In the genomic region with DNA sequence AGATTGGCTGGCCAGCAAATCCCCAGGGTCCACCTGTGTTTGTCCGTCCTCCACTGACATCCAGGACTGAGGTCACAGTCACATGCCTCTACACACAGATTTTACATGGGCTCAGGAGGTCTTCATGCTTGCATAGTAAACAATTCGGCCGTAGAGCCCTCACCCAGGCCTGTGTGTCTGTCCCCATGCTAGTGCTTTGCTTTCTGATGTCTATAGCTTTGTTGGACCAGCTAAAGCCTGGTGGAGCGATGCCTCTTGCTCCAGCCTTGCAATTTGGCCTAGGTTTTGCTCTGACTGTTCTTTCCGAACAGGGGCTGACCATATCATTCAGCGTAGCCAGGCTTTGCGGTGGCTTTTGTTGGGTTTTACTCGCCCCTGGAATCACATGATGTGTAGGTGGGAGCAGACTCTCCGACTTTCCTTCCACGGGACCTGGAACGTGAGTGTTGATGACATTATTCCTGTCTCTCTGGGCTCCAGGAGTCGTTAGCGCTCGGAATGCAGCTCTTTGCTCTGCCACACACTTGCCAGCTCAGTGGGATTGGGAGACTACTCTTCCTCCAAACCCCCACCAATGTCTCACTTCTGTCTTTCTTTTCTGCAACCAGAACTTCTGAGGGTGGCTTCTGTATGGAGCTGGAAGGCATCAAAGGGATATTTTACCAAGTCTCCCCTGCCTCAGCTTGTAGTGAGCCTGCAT, we compare ENCODE assay signal across 21 mouse cellular contexts.
A peak's percentile ranks its signal among the peaks of the same experiment; 100 is the strongest.
DNase-seq lines count a peak whose midpoint lies in the region; ATAC-seq and TF ChIP-seq lines count a peak whose summit lies in the region.
"Had no signal": no experiment of that assay in that cellular context is flagged by ENCODE, and none has a peak within 500 bp of the region (broad histone marks: within the 10 kb centered on the region; RNA-seq: fewer than 3 reads in every experiment).

No protein-coding gene starts in this region.

- H3K27me3 ChIP-seq in intestine, embryonic 15.5 days (replicated peaks): no peaks in the 10 kb centered on the region
- H3K27me3 ChIP-seq: embryonic facial prominence, embryonic 15.5 days; hindbrain, embryonic 15.5 days; liver, embryonic 13.5 days; midbrain, embryonic 12.5 days had no signal

- peak overlapping the region; percentile 67 for H3K27ac ChIP-seq in left cerebral cortex, adult 2 months
- H3K27ac ChIP-seq in intestine, embryonic 15.5 days: no peak overlapping the region
- H3K27ac ChIP-seq: embryonic facial prominence, embryonic 15.5 days; hindbrain, embryonic 15.5 days; liver, embryonic 13.5 days; midbrain, embryonic 12.5 days had no signal

- no peaks in the 10 kb centered on the region for H3K36me3 ChIP-seq in intestine, embryonic 15.5 days
- H3K36me3 ChIP-seq: embryonic facial prominence, embryonic 15.5 days; hindbrain, embryonic 15.5 days; liver, embryonic 13.5 days; midbrain, embryonic 12.5 days had no signal

- TF ChIP-seq CTCF in left cerebral cortex, adult 2 months (IDR thresholded peaks at IDR 0.05): no peak

- WGBS in intestine, embryonic 15.5 days: 75% methylated on average over 14 of the region's 14 CpGs

- H3K9me3 ChIP-seq in intestine, embryonic 15.5 days: no peaks in the 10 kb centered on the region
- H3K9me3 ChIP-seq: embryonic facial prominence, embryonic 15.5 days; hindbrain, embryonic 15.5 days; liver, embryonic 13.5 days; midbrain, embryonic 12.5 days had no signal

- no peak overlapping the region for H3K9ac ChIP-seq in intestine, embryonic 15.5 days
- H3K9ac ChIP-seq: embryonic facial prominence, embryonic 15.5 days; hindbrain, embryonic 15.5 days; liver, embryonic 13.5 days; midbrain, embryonic 12.5 days had no signal

- peak; percentile 88 for ATAC-seq in frontal cortex, adult (ENCODE audit: low TSS enrichment)
- ATAC-seq in intestine, embryonic 15.5 days: no peak
- ATAC-seq: forebrain, embryonic 14.5 days had no signal

- no peaks in the 10 kb centered on the region for H3K4me1 ChIP-seq in intestine, embryonic 15.5 days (replicated peaks)
- H3K4me1 ChIP-seq: embryonic facial prominence, embryonic 15.5 days; hindbrain, embryonic 15.5 days; liver, embryonic 13.5 days; midbrain, embryonic 12.5 days had no signal

- no peak overlapping the region for H3K4me2 ChIP-seq in intestine, embryonic 15.5 days (replicated peaks)
- H3K4me2 ChIP-seq: embryonic facial prominence, embryonic 15.5 days; hindbrain, embryonic 15.5 days; liver, embryonic 13.5 days; midbrain, embryonic 12.5 days had no signal

- DNase-seq in frontal cortex, postnatal 10 days (ENCODE audit: low spot score in 2 of 2): no peak
- peak in 1 of 2 experiments; percentile 23 for DNase-seq in left cerebral cortex, adult 2 months (ENCODE audit: extremely low spot score in 1 of 2, low spot score in 2 of 2)
- DNase-seq in left cerebral cortex, postnatal 4 days: no peak
- DNase-seq in right cerebral cortex, postnatal 10 days (ENCODE audit: low spot score in 2 of 2): peak; percentile 25 to 34
- DNase-seq in embryo, embryonic 10.5 days (ENCODE audit: low spot score): no peak
- DNase-seq: adrenal gland, postnatal 10 days; cerebellum, adult 2 months; cerebellum, postnatal 36 days; gastrocnemius, postnatal 25 days; kidney, adult 8-10 months; kidney, postnatal 10 days; liver, embryonic 13.5 days; lung, adult 2 months; lung, postnatal 14 days; thymus, postnatal 14 days had no signal

- intact Hi-C loops in left cerebral cortex, adult 2 months (cut with DNase I): loop anchor here (10.0 kb wide), 2 partner anchors 145 to 415 kb away; no protein-coding TSS in a partner anchor
- intact Hi-C loops in left cerebral cortex, postnatal 4 days (cut with DNase I): no loop called here

- no peak overlapping the region for H3K4me3 ChIP-seq in left cerebral cortex, adult 2 months
- no peak overlapping the region for H3K4me3 ChIP-seq in intestine, embryonic 15.5 days (replicated peaks)
- H3K4me3 ChIP-seq: embryonic facial prominence, embryonic 15.5 days; hindbrain, embryonic 15.5 days; liver, embryonic 13.5 days; midbrain, embryonic 12.5 days had no signal

Comparison
In these comparisons a context has a peak if more than half of its experiments do, and no peak if none do; other contexts are left out.
1. DNase-seq: peak in right cerebral cortex, postnatal 10 days (2 of 2); none in frontal cortex, postnatal 10 days (0 of 2), left cerebral cortex, postnatal 4 days (single experiment) and embryo, embryonic 10.5 days (single experiment).